Mouse (Mus musculus) thymus, postnatal 14 days (tissue): ENCODE data around the gene C9orf72.
"Not testable (repeated sequence)": the region's sequence is repeated elsewhere in the genome, so short reads cannot be mapped to it uniquely, and the experiment has no call there.

Source experiments
- DNase-seq: peaks from one replicate; pipeline ENCODE4 v3.0.0; 2021

C9orf72 gene

DNA sequence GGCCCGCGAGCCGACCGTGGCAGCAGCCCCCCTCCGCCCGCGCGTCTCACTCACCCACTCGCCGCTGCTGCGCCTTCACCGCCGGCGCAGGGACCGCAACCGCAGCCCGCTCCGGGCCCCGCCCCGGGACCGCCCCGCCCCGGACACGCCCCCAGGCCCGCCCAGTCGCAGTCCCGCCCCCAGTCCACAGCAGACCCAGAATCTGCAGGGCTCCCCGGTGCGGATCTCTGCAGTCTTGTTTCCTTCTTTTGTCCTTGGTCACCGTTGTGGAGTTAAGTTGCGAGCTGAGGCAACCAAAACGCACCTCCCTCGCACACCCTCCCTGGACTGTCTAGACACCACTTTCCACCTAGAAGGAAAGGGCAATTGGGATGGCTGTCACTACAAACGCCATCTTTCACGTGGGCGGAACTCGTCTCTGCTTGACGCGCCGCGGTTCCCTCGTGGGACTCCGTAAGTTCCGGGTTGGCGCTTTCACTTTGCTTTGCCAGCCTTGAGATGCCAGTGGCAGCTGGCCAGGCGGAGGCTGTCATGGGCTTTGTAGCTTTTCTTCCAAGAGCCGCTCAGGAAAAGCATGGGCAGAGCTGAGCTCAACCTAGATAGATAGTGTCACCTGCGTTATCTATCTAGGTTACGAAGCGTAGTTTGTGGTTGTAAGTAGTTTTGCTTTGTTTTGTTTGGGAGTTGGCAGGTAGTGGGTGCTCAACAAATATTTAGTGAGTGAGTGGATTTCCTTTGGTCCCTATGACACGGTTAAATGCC is at the start of gene C9orf72:
Gene C9orf72, minus strand, starts transcription at position 442 of the 762 bp plus-strand sequence.
- DNase-seq = peak; percentile 94

DNA sequence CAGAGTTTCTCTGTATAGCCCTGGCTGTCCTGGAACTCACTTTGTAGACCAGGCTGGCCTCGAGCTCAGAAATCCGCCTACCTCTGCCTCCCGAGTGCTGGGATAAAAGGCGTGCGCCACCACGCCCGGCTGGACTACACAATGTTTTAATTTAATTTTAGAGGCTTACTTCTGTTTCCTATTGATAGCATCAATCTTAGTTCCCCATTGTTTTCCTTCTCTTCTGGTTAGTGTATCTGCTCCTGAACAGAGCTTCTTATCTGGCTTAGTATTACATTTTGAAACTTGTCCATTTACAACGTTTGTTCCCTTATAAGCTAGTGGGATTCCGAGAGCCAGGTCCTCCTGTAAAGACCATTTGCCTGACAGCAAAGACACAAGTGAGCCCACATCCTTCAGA is 33.0 kb upstream of the C9orf72 start:
- DNase-seq = no peak

DNA sequence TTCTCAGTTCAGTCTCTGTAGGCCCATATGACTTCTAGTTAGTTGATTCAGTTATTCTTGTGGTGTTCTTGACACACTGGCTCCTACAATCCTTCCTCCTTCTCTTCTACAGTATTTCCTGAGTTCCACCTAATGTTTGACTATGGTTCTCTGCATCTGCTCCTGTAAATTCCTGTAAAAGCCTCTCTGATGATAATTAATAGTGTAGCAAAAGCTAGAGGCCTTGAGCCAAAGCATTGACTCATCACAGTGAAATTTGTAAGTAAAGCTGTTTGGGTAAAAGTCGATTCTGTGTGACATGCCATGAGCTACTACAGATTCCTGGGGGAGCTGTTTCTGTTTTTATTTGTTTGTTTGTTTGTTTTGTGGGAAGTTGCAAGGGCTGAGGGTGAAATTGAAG is 18.0 kb upstream of the C9orf72 start:
- no peak for DNase-seq

DNA sequence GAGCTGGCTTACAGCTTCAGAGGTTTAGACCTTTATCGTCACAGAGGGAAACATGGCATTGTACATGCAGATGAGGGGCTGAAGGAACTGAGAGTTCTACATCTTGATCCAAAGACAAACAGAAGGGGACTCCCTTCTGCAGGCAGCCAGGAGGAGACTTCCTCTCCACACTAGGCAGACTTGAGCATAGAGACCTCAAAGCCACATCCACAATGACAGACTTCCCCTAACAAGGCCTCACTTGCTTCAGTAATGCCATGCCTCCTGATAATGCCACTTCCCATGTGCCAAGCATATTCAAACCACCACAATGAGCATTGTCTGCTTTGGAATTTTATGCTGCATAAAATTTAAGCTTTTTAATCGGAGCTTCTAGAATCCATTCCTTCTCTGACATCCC is 15.8 kb upstream of the C9orf72 start:
- no peak for DNase-seq

DNA sequence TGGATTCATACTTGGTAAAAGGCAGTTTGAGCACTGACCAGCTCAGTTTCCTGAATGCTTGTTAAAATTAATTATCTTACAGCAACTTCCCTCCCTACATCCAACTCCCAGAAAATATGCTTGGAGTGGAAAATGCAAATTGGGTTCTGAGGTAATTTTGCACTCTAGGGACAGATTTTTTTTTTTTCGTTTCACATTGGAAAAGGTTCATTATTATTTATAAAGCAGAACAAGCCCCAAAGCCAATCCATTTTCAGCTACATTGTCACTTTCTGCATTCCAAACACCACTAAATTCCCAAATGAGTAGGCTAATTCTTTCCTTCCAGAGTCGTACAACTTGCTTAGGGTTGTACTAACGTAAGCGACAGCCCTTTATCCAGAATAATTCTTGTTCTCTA is 12.7 kb upstream of the C9orf72 start:
- no peak for DNase-seq

DNA sequence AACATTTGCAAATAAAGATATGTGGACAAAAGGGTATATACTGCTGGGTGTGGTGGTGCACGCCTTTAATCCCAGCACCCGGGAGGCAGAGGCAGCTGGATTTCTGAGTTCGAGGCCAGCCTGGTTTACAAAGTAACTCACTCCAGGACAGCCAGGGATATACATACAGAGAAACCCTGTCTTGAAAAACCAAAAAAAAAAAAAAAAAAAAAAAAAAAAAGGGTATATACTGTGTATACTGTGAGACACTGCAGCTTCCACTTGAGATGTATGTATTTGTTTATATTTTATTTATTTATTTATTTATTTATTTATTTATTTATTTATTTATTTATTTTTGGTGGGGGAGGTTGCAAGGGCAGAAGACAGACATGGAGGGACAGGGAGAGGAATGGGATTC is 12.3 kb upstream of the C9orf72 start:
- DNase-seq = not testable (repeated sequence)

DNA sequence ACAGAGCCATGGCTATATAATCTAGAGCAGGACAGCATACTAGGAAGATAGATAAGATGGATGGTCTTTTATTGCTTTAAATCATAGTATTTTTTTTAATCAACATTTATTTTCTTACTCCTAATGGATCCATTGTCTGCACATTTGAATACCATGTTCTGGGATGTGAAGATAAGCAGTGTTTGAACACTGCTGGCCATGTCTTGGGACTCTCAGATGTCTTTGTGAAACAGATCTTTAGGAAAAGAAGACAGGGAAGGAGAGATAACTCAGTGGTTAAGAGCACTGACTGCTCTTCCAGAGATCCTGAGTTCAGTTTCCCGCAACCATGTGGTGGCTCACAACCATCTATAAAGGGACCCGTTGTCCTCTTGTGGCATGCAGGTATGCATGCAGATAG is 10.3 kb upstream of the C9orf72 start:
- no peak for DNase-seq

DNA sequence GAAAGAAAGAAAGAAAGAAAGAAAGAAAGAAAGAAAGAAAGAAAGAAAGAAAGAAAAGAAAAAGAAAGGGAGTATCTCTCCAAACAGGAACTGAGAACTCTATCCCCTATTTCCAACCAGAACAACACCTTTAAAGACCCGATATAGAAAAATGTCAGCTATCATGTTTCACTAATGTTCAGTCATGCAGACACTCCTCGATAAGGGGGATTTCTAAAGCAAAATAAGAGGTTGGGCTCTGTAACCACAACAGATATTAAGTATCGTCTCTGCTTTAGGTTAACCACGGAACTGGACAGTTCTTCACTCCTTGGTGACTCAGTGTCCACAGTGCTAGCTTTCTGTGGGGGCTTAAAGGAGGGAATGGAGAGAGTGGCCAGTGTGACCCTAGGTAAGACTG is 2.3 kb upstream of the C9orf72 start:
- no peak for DNase-seq

DNA sequence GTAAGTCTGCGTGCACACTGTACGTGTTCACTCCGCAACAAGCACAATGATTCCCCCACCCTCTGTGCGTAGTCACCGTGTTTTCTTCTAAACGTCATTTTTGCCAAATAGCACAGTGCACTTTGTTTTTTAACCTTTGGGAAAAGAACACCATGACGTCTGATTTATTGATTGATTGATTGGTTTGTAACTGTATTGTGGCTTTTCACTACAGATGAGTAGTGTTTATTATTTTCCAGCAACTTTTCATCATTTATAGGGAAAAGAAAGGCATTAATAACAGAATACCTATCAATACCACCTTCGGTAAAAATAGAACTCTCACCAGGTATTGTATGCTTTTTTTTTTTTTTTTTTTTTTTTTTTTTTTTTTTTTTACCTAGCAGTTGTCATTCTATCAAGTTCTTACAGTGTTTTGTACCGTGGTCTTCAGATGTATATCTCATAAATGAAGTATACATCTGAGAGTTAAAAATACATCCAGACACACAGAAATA is 569 bp upstream of the C9orf72 start:
- no peak for DNase-seq

DNA sequence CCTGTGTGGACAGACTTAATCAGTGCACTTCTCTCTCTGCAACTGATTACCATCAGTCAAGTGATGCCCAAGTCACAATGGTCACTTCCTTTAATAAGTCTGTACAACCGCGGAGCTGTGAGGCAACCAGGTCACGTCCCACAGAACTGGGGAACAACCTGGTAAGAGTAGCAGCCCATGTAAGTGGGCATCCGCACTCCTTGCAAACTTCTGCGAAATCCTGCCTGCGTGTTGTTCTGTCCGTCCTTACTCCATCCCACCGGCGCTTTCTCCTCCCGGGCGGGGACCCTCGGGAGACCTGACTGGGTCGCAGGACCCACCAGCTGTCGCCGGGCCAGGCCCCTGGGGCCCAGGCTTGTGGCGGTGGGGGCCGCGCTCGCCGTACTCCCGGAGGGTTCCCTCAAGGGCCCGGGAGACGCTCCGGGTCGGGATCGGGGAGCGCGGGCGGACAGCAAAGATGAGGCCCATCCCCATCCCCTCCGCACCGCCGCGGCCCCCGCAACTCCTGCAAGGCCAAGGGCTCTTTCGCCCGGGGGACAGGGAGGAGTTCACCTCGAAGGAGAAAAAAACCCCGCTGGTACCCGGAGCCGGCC is 738 bp downstream of the C9orf72 start:
- DNase-seq = no peak

DNA sequence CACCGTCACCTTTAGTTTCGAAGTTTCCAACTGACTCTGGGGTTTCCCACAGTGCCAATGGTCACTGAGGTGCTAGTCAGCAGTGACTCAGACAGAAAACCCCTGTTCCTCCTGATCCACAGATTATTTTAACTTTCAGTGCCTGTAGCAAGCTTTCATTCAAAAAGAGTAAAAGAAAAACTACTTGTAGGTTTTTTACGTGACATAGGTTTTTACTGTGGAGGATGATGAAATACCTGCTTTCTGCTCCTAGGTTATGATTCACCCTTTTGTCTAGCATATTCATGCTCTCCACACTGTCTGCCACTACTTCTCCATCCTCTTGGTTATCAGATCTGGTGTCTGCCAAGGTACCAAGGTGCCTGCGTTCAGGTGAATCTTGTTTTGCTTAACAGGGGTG is 1.9 kb downstream of the C9orf72 start:
- no peak for DNase-seq

DNA sequence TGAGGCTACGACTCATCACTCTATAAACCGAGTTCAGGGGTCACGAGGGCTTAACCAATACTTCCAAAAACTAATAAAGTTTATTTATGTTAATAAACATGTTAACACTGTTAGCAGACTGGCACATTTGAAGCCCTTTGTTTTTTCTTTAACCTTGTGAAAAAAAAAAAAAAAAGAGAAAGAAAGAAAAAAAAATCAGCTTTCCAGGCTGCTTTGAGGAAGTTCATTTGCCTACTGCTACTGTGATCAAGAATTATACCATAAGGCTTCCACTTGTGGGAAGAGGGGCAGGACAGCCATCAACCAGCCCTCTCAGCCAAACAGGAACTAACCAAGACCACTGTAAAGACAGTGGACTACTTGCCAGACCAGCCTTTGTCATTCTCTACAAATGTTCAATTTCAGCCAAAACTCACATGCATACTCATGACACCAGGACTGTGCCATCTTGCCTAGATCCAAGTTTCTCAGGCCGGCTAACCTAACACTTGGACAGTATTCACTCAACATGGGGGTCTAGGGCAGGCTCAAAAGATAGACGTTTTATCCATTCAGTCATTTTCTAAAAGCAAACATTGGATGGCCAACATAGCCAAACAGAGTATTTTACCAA is 2.5 kb downstream of the C9orf72 start:
- no peak for DNase-seq

DNA sequence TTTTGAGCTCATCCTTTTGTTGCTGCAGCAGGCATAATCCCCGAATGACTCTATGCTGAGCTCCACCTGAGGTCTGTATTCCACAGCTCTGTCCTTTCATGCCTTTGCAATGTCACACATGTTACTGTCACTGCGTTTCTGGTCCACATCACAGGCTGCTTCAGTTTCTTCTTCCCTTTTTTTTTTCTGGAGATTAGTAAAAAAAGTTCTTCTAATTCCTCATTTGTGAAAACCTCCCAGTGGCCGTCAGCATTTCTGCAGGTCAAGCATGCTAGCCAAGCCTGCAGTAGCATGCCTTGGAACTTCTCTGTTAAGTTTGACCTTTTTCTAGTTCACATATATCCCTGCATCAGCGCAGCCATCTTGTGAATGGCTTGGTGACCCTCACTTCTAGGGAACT is 4.1 kb downstream of the C9orf72 start:
- no peak for DNase-seq

DNA sequence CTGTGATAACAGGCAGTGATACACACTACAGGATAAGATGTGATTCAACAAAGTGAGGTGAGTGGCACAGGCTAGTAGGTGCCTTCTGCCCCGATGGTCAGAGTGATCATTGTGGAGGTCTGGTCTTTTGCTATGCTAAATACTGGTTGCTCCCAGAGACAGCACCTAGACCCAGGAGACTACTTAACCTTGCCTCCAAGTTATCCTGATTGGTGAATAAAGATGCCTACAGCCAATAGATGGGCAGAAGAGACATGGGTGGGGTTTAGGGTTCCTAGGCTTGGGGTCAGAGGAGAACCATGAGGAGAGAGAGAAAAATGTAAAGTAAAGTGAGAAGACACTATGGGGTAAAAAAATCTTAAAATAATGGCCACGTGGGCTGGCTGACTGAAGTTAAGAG is 4.8 kb downstream of the C9orf72 start:
- no peak for DNase-seq

DNA sequence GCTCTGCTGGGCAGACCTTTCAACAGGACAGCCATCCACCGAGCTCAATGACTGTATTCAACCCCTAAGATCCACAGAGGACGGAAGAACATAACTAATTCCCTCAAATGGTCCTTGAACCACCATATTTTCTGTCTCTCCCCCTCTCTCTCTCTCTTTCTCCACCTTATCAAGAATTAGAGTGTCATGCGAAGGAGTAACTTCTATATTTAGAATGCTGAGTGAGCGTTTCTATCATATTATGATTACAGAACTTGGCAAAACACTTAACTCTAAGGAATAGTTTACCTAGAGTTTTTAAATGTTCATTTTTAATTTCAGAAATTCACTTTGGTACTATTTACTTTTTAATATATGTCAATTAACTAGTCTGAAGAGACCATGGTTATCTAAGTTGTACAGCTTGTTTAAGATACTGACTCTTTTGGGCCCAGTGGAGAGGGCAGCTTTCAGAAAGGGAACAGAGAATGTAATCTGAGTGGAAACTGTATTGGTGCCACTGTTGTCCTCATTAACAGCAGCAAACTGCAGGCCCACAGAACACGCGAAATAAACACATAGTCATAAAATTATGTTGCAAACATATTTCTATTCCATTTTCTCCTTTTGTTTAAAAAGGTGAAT is 5.8 kb downstream of the C9orf72 start:
- DNase-seq = no peak

DNA sequence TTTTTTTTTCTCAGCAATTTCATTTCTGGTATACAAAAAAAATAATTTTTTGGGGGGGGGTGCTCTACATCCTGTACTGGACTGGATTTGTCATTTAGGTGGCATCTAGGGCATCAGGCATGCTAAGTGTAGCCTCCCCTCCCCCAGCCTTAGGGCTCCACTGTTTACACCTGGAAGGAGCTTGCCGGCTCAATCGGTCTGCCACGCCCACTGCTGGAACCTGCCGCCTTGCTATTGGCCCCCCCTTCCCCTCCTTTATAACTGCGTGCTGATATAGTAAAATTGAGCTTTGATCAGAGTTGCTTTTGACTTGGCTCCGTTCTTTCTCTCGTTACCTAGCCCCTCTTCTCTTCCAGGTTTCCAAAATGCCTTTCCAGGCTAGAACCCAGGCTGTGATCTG is 21.3 kb downstream of the C9orf72 start:
- no peak for DNase-seq

DNA sequence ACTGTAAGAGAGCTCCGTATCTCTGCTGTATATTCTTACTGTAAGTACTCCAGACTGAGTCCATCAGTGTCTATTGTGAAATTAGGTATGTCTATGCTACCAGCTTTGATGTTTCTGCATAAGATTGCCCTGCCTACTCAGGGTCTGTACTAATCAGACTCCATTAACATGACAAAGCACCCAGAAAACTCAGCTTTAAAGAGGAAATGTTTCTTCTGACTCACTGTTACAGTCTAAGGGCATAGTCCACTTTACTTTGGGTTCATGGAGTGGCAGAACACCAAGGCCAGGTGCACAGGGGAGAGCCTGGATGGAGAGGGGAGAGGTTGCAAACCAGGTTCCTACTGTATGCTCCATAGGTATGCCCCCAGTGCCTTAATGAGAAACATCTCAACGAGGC is 22.3 kb downstream of the C9orf72 start:
- no peak for DNase-seq

DNA sequence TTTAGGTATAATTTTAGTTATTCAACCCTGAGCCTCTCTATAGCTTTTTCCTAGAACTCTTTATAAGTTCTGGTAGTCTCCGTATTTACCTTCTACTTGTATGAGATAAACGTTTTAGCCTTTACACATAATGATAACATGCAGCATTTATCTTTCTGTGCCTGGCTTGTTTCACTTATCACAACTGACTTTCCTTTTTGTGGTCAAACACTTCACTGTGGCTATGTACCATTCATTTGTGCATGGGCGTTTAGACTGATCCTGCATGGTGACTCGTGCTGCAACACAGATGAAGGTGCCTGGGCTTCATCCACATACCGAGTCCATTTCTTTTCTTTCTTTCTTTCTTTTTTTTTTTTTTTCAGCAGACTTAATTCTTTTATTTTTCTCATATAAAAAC is 24.3 kb downstream of the C9orf72 start:
- DNase-seq = no peak

DNA sequence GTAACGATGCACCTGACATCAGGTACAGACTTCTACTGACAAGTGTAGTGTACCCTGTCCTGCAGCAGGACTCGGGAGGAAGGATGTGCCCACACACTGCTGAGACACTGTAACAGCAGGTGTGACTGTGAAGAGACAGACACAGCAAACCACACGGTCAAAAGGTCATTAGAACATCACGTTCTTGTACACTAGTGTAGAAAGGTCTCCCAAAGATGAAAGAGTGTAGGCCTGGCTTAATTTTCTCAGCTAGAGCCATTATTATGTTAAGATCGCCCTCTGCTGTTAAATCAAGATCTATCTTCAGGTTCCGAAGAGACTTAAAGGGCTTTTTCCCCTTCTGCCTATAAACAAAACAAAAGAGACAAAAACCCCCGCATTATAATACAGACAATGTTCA is 33.2 kb downstream of the C9orf72 start:
- no peak for DNase-seq

DNA sequence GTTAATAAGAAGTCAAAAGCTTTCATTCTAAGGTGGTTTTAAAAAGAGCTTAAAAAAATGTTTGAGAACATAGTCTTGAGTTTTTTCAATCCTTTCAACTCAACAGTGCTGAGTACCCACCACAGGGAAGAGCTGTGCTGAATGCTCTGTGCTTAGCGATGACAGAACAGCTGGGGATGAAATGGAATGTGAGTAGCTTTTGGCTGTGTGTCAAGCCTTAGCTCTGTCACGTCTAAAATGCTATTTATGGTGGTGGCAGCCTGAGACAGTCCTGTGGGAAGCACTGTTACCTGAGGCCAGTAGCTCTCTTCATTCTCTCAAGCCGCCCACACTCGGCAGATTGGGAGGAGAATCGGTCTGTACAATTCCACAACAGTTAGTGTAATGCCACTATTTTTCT is 36.2 kb downstream of the C9orf72 start:
- no peak for DNase-seq

DNA sequence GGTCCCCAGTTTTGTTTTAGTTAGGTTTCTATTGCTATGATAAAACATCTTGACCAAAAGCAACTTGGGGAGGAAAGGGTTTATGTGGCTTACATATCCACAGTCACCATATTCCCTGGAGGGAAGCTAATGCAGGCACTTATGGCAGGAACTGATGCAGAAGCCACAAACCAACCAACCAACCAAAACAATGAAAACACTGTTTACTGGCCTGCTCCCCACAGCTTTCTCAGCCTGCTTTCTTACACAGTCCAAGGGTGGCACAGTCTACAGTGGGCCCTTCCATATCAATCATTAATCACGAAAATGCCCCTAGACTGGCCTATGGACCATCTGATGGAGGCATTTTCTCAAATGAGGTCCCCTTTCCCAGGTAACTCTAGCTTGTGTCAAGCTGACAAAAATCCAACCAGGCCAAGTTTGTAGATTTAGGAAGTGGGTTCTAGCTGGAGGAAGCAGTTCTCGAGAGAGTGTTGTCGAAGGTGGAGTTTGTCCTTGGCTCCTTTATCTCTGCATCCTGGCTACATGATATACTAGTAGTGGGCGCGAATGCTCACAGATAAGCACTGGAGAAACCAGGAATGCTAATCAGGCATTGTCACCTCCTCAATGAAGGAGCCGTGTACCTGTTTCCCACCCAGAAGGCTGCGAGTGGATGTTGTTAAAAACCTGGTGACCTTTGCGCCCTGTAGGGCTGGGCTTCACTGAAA is 38.2 kb downstream of the C9orf72 start:
- no peak for DNase-seq

DNA sequence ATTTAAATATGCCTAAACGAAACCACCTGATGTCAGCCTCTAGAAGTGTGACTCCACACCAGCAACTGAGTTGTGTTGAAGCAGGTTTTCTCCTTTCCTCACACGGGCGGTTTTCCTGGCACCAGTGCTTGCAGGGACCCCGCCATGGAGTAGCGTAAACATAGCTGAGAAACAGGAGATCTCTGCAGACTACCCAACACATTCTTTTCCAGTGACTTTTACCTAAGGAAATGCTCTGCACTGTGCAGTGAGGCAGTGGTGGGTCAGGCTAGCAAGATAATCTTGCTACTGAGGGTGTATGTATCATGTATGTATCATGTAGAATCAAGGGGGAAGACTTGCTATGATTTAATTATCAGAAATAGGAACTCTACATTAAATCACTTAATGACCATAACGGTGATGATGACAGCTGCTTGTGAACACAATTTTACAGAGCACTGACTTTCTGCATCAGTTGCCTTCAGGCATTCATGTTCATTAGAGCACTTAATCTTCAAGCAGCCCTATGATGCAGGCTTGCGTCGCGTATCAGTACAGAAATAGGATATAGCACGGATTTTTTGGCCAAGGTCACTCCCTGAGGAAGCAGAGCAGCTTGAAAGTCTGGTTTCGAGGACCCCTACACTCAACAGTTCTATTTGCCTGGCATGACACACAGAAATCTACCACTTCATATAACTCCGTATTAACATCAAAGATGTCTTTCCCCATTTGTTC is 47.9 kb downstream of the C9orf72 start:
- no peak for DNase-seq

DNA sequence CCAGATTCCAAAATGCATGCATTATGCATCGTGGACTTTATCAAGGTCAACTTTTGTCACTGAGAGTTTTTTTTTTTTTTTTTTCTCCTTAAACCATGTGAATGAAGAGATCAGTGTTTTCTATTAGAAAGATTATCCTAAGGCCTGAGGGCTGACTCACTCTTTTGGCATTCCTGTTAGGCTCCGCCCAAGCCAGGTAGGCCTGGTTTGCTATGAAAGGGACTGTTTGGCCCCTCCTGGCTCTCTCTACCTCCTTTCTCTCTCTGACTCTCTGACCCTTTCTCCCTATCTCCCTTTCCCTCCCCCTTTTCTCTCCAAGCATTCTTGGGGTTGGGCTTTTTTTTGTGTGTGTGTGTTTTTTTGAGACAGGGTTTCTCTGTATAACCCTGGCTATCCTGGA is 50.4 kb downstream of the C9orf72 start:
- no peak for DNase-seq
